Mouse (Mus musculus) embryo, embryonic 11 days (tissue): ENCODE measurements around the gene Gm7544.
A peak's percentile ranks its signal among the peaks of the same experiment; 100 is the strongest.
"Not testable (repeated sequence)": the region's sequence is repeated elsewhere in the genome, so short reads cannot be mapped to it uniquely, and the experiment has no call there.

Experiments used
- DNase-seq: peaks from one replicate; pipeline ENCODE4 v3.0.0-alpha.2; 2015

Gene Gm7544

GRCm38 (mm10) chr1:82955913-82956312 is at the start of gene Gm7544:
Gene Gm7544 (minus strand): TSS chr1:82956013.
- DNase-seq = not testable (repeated sequence)

GRCm38 (mm10) chr1:83000306-83000705 is 44.5 kb upstream of the Gm7544 start, which contains the start of gene Gm47959:
Gene Gm47959 (plus strand): TSS chr1:83000548.
- not testable (repeated sequence) for DNase-seq

GRCm38 (mm10) chr1:82993947-82994346 is 38.1 kb upstream of the Gm7544 start:
- no peak for DNase-seq

- DNase-seq = no peak
These were observed 36.3 kb upstream of the Gm7544 start for GRCm38 (mm10) chr1:82992093-82992492.

- no peak for DNase-seq
These were observed 35.8 kb upstream of the Gm7544 start for GRCm38 (mm10) chr1:82991596-82991995.

- no peak for DNase-seq
These were observed 35.2 kb upstream of the Gm7544 start for GRCm38 (mm10) chr1:82991062-82991461.

GRCm38 (mm10) chr1:82987530-82988198 is 31.9 kb upstream of the Gm7544 start:
- DNase-seq = peak; percentile 70

GRCm38 (mm10) chr1:82986738-82987137 is 30.9 kb upstream of the Gm7544 start:
- no peak for DNase-seq

GRCm38 (mm10) chr1:82977840-82978239 is 22.0 kb upstream of the Gm7544 start:
- no peak for DNase-seq

GRCm38 (mm10) chr1:82975750-82976149 is 19.9 kb upstream of the Gm7544 start:
- DNase-seq = no peak

- peak; percentile 18 for DNase-seq
These were observed 18.5 kb upstream of the Gm7544 start for GRCm38 (mm10) chr1:82974342-82974741.

- no peak for DNase-seq
These were observed 18.1 kb upstream of the Gm7544 start for GRCm38 (mm10) chr1:82973901-82974300.

GRCm38 (mm10) chr1:82973244-82973643 is 17.4 kb upstream of the Gm7544 start:
- no peak for DNase-seq

GRCm38 (mm10) chr1:82972046-82972445 is 16.2 kb upstream of the Gm7544 start:
- peak; percentile 36 for DNase-seq

GRCm38 (mm10) chr1:82966413-82966812 is 10.6 kb upstream of the Gm7544 start:
- peak; percentile 15 for DNase-seq

GRCm38 (mm10) chr1:82959870-82960385 is 4.1 kb upstream of the Gm7544 start, which contains the start of gene Gm47955:
Gene Gm47955 (plus strand): TSS chr1:82960286.
- no peak for DNase-seq

GRCm38 (mm10) chr1:82948601-82949000 is 7.2 kb downstream of the Gm7544 start:
- DNase-seq = no peak

- DNase-seq = not testable (repeated sequence)
These were observed 9.8 kb downstream of the Gm7544 start for GRCm38 (mm10) chr1:82946029-82946428.

GRCm38 (mm10) chr1:82943295-82943694 is 12.5 kb downstream of the Gm7544 start, which contains the start of gene A030003K21Rik:
Gene A030003K21Rik (minus strand): TSS chr1:82943388.
- not testable (repeated sequence) for DNase-seq

- DNase-seq = not testable (repeated sequence)
These were observed 13.3 kb downstream of the Gm7544 start for GRCm38 (mm10) chr1:82942505-82942904.

- no peak for DNase-seq
These were observed 17.1 kb downstream of the Gm7544 start for GRCm38 (mm10) chr1:82938666-82939065.

GRCm38 (mm10) chr1:82931326-82931725 is 24.5 kb downstream of the Gm7544 start, which contains the start of gene Gm6217:
Gene Gm6217 (minus strand): TSS chr1:82931399.
- not testable (repeated sequence) for DNase-seq

- not testable (repeated sequence) for DNase-seq
These were observed 25.3 kb downstream of the Gm7544 start for GRCm38 (mm10) chr1:82930558-82930957.

GRCm38 (mm10) chr1:82924650-82925049 is 31.2 kb downstream of the Gm7544 start, which contains the start of gene A030014E15Rik:
Gene A030014E15Rik (plus strand): TSS chr1:82924917.
- no peak for DNase-seq
